Mouse (Mus musculus) lung, postnatal 0 days (tissue): Measurements from ENCODE around the gene Hivep3. TPM values are rescaled to one million over a fixed set of nuclear protein-coding genes. Genes with fewer than 3 reads are reported as not detected.

Source experiments
- ATAC-seq: fragments of 200-750 bp; cut with Nextera tagmentation; 2 replicates; pipeline ENCODE4 v1.8.0; 2017; ENCODE audit warnings: moderate library complexity
- DNase-seq: peaks from one replicate; pipeline ENCODE4 v3.0.0-alpha.2; 2016; ENCODE audit warnings: low spot score
- H3K27ac ChIP-seq: fragments of 300-500 bp; sonication (generic); 2 replicates; pipeline ENCODE4 v1.5.1; 2014; ENCODE audit warnings: antibody characterized with exemption, mild to moderate bottlenecking, low read length, mixed read lengths
- H3K27me3 ChIP-seq: fragments of 300-500 bp; sonication (generic); replicated peaks from 2 replicates; pipeline ENCODE4 v1.6.1; 2014; ENCODE audit warnings: low read length, mixed read lengths; ENCODE audit not compliant: insufficient read depth
- H3K36me3 ChIP-seq: fragments of 300-500 bp; sonication (generic); 2 replicates; pipeline ENCODE4 v1.6.1; 2014; ENCODE audit warnings: low read length, mixed read lengths; ENCODE audit not compliant: insufficient read depth
- H3K4me1 ChIP-seq: fragments of 300-500 bp; sonication (generic); 2 replicates; pipeline ENCODE4 v1.6.1; 2014; ENCODE audit warnings: antibody characterized with exemption, low read depth, low read length, mixed read lengths; ENCODE audit not compliant: insufficient read depth
- H3K4me2 ChIP-seq: fragments of 300-500 bp; sonication (generic); replicated peaks from 2 replicates; pipeline ENCODE4 v1.6.1; 2014; ENCODE audit warnings: low read depth, mild to moderate bottlenecking, low read length, moderate library complexity, mixed read lengths
- H3K4me3 ChIP-seq: fragments of 300-500 bp; sonication (generic); 2 replicates; pipeline ENCODE4 v1.5.1; 2014; ENCODE audit warnings: low read depth, low read length
- H3K9ac ChIP-seq: fragments of 300-500 bp; sonication (generic); replicated peaks from 2 replicates; pipeline ENCODE4 v1.6.1; 2014; ENCODE audit warnings: low read depth, mild to moderate bottlenecking
- H3K9me3 ChIP-seq: fragments of 300-500 bp; sonication (generic); 2 replicates; pipeline ENCODE4 v1.6.1; 2016; ENCODE audit warnings: low read length, mixed read lengths
- CTCF ChIP-seq: IDR thresholded peaks from 2 replicates; pipeline ENCODE4 v1.5.1; 2016; ENCODE audit warnings: antibody characterized with exemption, mild to moderate bottlenecking
- EP300 ChIP-seq: IDR thresholded peaks from 2 replicates; pipeline ENCODE4 v1.6.1; 2016; ENCODE audit warnings: antibody characterized with exemption, mild to moderate bottlenecking, control low read depth
- WGBS: fragments of 180-500 bp; shearing (Covaris S2); extraction: QIAGEN DNeasy Blood & Tissue Kit; methylation state at CpG from one replicate; pipeline ENCODE4 v1.1.7; 2014; 5-methylcytosine and 5-hydroxymethylcytosine counted together
- polyA plus RNA-seq: library from polyadenylated mRNA; unstranded; fragments of >200 nt; fragmentation: Nextera tagmentation; extraction: Ambion mirVana; gene quantifications from 2 replicates; pipeline ENCODE4 v1.2.1, GENCODE M21; 2015

The Hivep3 gene
- polyA plus RNA-seq, 1 experiment from 2014 or later = 30.7 TPM

DNA sequence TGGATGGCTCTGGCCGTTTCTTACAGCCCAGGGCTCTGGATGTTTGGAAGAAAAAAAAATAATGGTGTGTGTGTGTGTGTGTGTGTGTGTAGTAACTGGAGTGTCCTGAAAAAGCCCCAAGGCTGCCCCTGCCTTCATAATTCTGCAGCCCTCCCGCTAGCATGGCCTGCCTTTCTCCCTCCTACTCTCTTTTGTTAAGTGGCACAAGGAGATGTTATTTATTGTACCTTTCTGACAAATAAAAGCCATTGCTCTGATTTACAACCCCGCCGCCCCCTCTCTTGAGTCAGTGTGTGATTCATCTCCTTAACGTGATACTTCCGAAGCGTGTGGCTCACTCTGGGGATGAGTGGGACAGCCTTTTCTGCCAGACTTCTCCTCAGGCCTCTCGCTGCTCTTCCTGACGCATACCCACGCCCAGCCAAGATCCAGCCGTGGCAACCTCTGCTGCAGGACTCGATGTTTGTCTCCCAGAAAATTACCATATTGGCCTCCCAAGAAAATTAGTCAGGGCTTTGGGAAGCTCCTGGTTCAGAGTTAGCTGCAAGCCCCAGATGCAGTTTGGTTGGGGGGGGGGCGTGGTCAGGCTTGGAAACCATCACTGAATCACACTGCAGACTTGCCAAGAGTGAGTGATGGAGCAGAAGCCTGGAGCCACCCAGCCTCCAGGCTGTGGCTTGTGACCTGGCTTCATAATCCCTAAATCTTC lies 199.1 kb downstream of the Hivep3 start:
- H3K4me1 ChIP-seq = no peaks in the 10 kb centered on the region
- TF ChIP-seq CTCF = no peak
- TF ChIP-seq EP300 = no peak
- no peak overlapping the region for H3K4me3 ChIP-seq
- DNase-seq = no peak
- no peaks in the 10 kb centered on the region for H3K36me3 ChIP-seq
- H3K9ac ChIP-seq = no peak overlapping the region
- H3K27ac ChIP-seq = no peak overlapping the region
- WGBS = 54% methylated on average over 13 of the region's 13 CpGs
- no peaks in the 10 kb centered on the region for H3K9me3 ChIP-seq
- ATAC-seq = no peak
- no peaks in the 10 kb centered on the region for H3K27me3 ChIP-seq
- H3K4me2 ChIP-seq = no peak overlapping the region

- TF ChIP-seq EP300 (no peak), CTCF (no peak)
- ATAC-seq (no peak), DNase-seq (no peak)
- 87% methylated on average over 4 of the region's 4 CpGs for WGBS
- no peaks in the 10 kb centered on the region for H3K9me3 ChIP-seq
- no peak overlapping the region for H3K27ac ChIP-seq
- H3K36me3 ChIP-seq = no peaks in the 10 kb centered on the region
- no peak overlapping the region for H3K4me2 ChIP-seq
- no peaks in the 10 kb centered on the region for H3K4me1 ChIP-seq
- no peak overlapping the region for H3K4me3 ChIP-seq
- H3K9ac ChIP-seq = no peak overlapping the region
- no peaks in the 10 kb centered on the region for H3K27me3 ChIP-seq
Measured at GRCm38 (mm10) chr4:119934901-119935300, 201.3 kb downstream of the Hivep3 start.

GRCm38 (mm10) chr4:119937876-119938275 lies 204.3 kb downstream of the Hivep3 start:
- TF ChIP-seq CTCF = no peak
- no peak for TF ChIP-seq EP300
- DNase-seq (no peak), ATAC-seq (peak; percentile 32; the same call in 1 of the 2 replicates)
- Histone ChIP-seq H3K4me1 (no peaks in the 10 kb centered on the region), H3K4me3 (no peak overlapping the region), H3K36me3 (no peaks in the 10 kb centered on the region), H3K9ac (no peak overlapping the region), H3K9me3 (no peaks in the 10 kb centered on the region), H3K4me2 (no peak overlapping the region), H3K27me3 (no peaks in the 10 kb centered on the region), H3K27ac (no peak overlapping the region)
- WGBS = 21% methylated on average over 7 of the region's 7 CpGs

DNA sequence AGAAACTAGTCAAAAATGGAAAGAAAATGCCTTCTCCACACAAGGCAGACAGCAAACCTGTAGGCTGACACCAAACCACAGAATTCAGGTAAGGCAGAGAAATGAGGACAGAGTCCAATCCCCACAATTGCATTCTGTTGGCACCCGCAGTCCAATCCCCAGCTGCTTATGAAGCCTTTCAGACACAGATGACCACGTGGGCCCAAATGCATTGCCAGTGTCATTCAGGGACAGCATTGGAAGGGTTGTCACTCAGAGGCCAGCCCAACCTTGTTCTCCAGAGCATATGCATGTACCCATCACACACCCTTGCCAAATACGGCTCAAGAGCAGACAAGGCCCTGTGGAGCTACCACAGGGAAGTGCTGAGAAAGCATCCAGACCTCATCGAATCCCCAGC lies 204.9 kb downstream of the Hivep3 start:
- H3K9me3 ChIP-seq = no peaks in the 10 kb centered on the region
- no peak overlapping the region for H3K9ac ChIP-seq
- no peaks in the 10 kb centered on the region for H3K27me3 ChIP-seq
- H3K4me1 ChIP-seq = no peaks in the 10 kb centered on the region
- TF ChIP-seq CTCF = no peak
- no peak for TF ChIP-seq EP300
- H3K27ac ChIP-seq = no peak overlapping the region
- 78% methylated on average over 4 of the region's 4 CpGs for WGBS
- no peak overlapping the region for H3K4me2 ChIP-seq
- DNase-seq = no peak
- no peak overlapping the region for H3K4me3 ChIP-seq
- H3K36me3 ChIP-seq = no peaks in the 10 kb centered on the region
- no peak for ATAC-seq

- no peak for ATAC-seq
- WGBS = 86% methylated on average over 6 of the region's 6 CpGs
- no peaks in the 10 kb centered on the region for H3K36me3 ChIP-seq
Measured at GRCm38 (mm10) chr4:119939786-119940185, 206.2 kb downstream of the Hivep3 start.

GRCm38 (mm10) chr4:119946224-119946887 lies 212.8 kb downstream of the Hivep3 start:
- Histone ChIP-seq H3K27ac (no peak overlapping the region), H3K9me3 (no peaks in the 10 kb centered on the region), H3K4me3 (no peak overlapping the region), H3K27me3 (no peaks in the 10 kb centered on the region), H3K4me1 (peaks cover 5% of the 10 kb centered on the region; the same call in 1 of the 2 replicates), H3K36me3 (no peaks in the 10 kb centered on the region), H3K4me2 (no peak overlapping the region), H3K9ac (no peak overlapping the region)
- ATAC-seq (no peak), DNase-seq (no peak)
- TF ChIP-seq EP300 (no peak), CTCF (no peak)
- WGBS = 50% methylated on average over 3 of the region's 3 CpGs

More at GRCm38 (mm10) chr4:119939786-119940185, 206.2 kb downstream of the Hivep3 start:
- Histone ChIP-seq H3K4me3 (no peak overlapping the region), H3K9ac (no peak overlapping the region), H3K4me2 (no peak overlapping the region), H3K4me1 (no peaks in the 10 kb centered on the region), H3K27me3 (no peaks in the 10 kb centered on the region), H3K9me3 (no peaks in the 10 kb centered on the region), H3K27ac (no peak overlapping the region)
- TF ChIP-seq EP300 (no peak), CTCF (no peak)
- no peak for DNase-seq
